Mouse (Mus musculus) urinary bladder, adult 2 months (tissue): ENCODE results near the gene Gm12248. TPM values are rescaled to one million over a fixed set of nuclear protein-coding genes. Genes with fewer than 3 reads are reported as not detected.

ENCODE experiments used
- DNase-seq: peaks from one replicate; pipeline ENCODE4 v3.0.0; 2022; ENCODE audit warnings: low spot score
- polyA plus RNA-seq: library from polyadenylated mRNA; depleted of rRNA; stranded (reverse); fragments of >200 nt; gene quantifications from 2 replicates; pipeline ENCODE4 v1.2.3, GENCODE M21; 2012; rRNA removed

Gm12248 gene
- polyA plus RNA-seq, 1 experiment = not detected

- no peak for DNase-seq
Measured at GRCm38 (mm10) chr11:58033635-58034034, 59.3 kb downstream of the Gm12248 start.

DNA sequence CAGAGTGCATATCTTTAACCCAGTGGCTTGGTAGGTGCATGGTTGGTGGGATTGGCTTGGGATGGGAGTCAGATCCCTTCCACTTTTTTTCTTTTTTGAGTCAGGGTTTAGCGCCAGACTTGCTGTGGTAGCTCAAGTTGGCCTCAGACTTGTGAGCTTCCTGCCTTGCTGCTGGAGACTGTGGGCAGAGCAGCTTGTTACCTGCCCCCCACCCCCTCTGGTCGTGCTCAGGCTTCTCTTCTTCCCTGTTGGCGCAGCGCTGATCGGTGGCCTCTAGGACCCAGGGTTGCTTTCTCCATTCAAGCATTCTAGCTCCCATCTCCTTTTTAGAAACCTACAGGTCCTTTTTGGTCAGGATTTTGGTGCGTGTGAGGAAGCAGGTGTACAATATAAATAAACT lies 61.8 kb downstream of the Gm12248 start:
- no peak for DNase-seq

DNA sequence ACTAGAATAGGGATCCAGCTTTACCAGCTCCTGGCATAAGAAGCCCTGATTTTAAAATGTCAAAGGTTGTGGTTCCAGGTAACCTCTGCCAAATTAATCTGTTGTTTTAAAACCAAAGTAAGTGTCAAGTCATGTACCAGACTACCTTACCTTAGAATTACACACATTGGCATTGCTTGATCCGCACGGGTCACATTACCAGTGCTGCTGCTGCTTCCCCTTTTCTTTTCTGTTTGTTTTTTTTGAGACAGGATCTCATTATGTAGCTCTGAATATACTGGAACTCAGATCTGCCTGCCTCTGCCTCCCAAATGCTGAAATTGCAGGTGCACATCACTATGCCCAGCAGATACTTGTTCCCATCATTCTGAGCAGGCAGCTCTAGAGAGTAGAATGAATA lies 63.1 kb downstream of the Gm12248 start:
- DNase-seq = no peak

GRCm38 (mm10) chr11:58028981-58029380 lies 64.0 kb downstream of the Gm12248 start:
- DNase-seq = no peak

- DNase-seq = no peak
Measured at GRCm38 (mm10) chr11:58026860-58027259, 66.1 kb downstream of the Gm12248 start.

DNA sequence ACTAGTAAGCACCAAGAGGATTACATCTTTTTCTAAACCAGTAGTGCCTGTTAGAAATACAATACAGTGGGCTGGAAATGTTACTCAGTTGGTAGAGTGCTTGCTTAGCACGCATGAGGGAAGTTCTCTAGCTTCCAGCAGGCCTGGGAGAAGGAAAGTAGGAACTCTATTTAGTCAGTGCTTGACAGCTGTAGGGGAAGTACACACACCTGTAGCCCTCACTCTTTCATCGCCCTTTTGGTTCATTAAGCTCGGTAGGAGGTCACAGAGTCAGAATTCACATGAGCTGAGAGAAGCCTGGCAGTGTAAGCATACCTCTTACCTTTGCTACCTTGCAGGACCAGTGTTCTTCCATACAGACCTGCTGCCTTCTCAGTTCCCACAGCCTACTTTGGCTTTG lies 66.6 kb downstream of the Gm12248 start:
- no peak for DNase-seq

DNA sequence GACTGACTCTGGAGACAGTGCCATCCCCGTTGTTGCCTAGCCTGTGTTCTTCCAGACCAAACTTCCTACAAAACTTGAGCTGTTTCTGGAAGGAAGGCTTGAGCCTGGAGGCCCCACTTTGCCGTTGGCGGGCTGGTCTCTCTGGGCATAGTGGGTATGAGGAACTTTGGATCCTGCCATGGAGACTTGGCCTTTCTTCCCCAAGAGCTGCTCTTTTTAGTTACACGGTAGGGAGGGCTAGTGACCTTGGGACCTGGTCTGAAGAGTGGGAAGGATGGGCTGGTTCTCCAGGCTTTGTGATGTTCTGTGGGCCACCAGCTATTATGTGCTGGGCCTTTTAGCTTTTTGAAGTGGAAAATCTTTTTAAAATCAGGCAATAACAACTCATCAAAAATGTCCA lies 67.1 kb downstream of the Gm12248 start:
- no peak for DNase-seq

GRCm38 (mm10) chr11:58024671-58025070 lies 68.3 kb downstream of the Gm12248 start:
- no peak for DNase-seq

GRCm38 (mm10) chr11:58024271-58024670 lies 68.7 kb downstream of the Gm12248 start:
- DNase-seq = no peak

DNA sequence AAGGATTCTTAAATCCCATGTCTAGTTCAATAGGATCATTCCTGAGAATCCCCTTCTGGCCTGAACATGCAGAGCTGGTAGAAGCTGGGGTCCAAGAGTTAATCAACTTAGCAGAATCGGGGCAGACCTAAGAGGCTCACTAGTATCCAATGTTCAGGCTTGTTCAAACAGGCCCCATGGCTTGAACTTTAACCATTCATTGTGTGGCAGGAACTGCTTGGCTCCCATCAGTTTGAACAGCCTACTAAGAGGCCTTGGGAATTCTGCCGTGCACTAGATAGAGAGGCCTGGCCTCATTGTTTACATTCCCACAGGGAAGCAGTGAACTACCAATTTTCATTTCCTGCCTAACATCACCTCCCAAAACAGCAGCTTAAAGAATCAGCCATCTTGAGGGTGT lies 71.3 kb downstream of the Gm12248 start:
- no peak for DNase-seq

DNA sequence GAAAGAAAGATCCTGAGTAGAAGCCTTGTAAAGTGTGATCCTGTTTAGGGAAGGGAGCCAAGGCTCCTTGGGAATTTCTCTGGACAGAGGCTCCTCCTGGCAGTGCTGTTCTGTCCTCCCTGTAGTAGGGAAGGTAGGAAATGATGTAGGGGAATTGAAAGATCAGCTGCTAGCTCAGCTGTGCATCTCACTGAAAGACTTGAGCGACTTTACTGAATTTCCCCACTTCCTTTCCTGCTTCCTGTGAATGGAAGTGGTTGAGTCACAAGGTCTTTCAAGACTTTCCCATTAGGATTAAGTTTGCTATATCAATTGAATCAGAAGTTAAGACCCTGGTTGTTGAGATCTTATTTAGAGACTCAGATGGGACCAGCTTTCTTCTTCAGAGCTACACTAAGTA lies 71.8 kb downstream of the Gm12248 start:
- no peak for DNase-seq

DNA sequence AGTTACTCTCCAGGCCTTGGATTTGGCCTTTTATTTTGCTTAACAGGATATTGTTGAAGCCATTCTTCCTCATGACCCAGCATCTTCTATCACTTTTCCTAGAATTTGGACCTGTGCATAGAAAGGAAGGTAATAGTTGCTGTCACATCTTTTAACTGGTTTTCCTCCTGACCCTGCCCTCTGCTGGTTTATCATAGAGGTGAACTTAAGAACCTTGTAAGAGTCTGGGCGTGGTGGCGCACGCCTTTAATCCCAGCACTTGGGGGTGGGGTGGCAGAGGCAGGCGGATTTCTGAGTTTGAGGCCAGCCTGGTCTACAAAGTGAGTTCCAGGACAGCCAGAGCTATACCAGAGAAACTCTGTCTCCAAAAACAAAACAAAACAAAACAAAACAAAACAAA lies 74.2 kb downstream of the Gm12248 start:
- DNase-seq = no peak

- no peak for DNase-seq
Measured at GRCm38 (mm10) chr11:58018287-58018686, 74.6 kb downstream of the Gm12248 start.

DNA sequence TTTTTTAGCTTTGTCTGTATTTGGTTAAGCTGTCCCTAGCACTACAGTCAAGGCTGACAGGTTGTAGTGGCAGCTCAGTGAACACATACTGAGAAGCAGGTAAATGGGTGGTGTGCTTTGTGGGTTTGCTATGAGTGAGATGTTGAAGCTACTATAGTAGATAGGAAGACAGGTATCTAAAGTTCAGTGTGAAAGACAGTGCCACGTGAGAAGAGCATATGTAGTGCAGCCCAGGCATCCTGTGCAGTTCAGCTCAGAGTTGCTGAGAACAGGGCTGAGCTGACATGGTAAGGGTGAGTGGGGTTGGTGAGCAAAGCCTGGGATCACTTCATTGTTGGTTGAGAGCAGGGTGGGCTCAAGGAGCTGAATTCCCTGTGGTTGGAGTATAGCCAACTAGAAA lies 75.5 kb downstream of the Gm12248 start:
- DNase-seq = no peak

GRCm38 (mm10) chr11:58016371-58016770 lies 76.6 kb downstream of the Gm12248 start:
- DNase-seq = no peak

DNA sequence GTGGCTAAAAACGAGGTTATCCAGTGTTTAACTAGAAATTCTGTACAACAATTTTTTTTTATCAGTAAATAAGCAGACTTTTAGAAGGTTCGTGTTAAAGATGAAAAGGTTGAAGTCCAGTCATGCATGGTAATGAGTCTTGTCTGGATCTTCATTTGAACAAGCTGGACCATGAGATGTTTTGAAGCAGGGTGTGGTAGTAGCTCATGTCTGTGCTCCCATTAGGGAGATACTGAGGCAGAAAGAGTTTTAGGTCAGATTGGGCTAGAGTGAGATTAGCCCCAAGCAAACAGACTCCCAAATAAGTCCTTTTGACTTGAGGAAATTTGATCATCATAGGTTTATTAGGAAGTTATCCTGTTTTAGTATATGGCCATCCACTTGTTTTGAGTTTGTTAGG lies 77.6 kb downstream of the Gm12248 start:
- DNase-seq = no peak

- DNase-seq = no peak
Measured at GRCm38 (mm10) chr11:58014604-58015003, 78.3 kb downstream of the Gm12248 start.

Other genes with a start within 250 kb of the Gm12248 start
- gene Larp1, start 84.1 kb downstream of the Gm12248 start, polyA plus RNA-seq = 31.1 and 42.6 TPM in 2 replicates
- 68.3 and 78.0 TPM in 2 replicates for gene Cnot8, start 11.0 kb upstream of the Gm12248 start, polyA plus RNA-seq
- gene Gemin5, start 75.4 kb upstream of the Gm12248 start, polyA plus RNA-seq = 6.6 and 7.1 TPM in 2 replicates
- gene Mrpl22, start 78.5 kb upstream of the Gm12248 start, polyA plus RNA-seq = 50.3 and 66.3 TPM in 2 replicates
- gene Igtp, start 106.4 kb upstream of the Gm12248 start, polyA plus RNA-seq = 23.8 and 57.1 TPM in 2 replicates
- 22.1 and 54.2 TPM in 2 replicates for gene Irgm2, start 106.5 kb upstream of the Gm12248 start, polyA plus RNA-seq
- gene 4930438A08Rik, start 181.7 kb upstream of the Gm12248 start, polyA plus RNA-seq = 0.04 TPM in 1 of 2 replicates, not detected in the other
- 30.9 and 46.0 TPM in 2 replicates for gene Zfp692, start 213.9 kb upstream of the Gm12248 start, polyA plus RNA-seq
- 43.2 and 48.6 TPM in 2 replicates for gene Zfp672, start 237.2 kb upstream of the Gm12248 start, polyA plus RNA-seq
- gene Sh3bp5l, start 237.6 kb upstream of the Gm12248 start, polyA plus RNA-seq = 22.0 and 23.9 TPM in 2 replicates